Mouse (Mus musculus) heart, embryonic 11.5 days (tissue): ENCODE measurements around the gene Stk11. TPM values are rescaled to one million over a fixed set of nuclear protein-coding genes. Genes with fewer than 3 reads are reported as not detected.
A peak's percentile ranks its signal among the peaks of the same experiment; 100 is the strongest.

Source experiments
- ATAC-seq: fragments of 200-750 bp; cut with Nextera tagmentation; replicated peaks from 2 replicates; pipeline ENCODE4 v1.8.0; 2017; ENCODE audit warnings: moderate library complexity; ENCODE audit not compliant: insufficient number of reproducible peaks, low FRiP score, low TSS enrichment
- H3K27ac ChIP-seq: fragments of 300-500 bp; sonication (generic); 2 replicates; pipeline ENCODE4 v1.5.1; 2014; ENCODE audit warnings: mild to moderate bottlenecking, low read depth, low read length
- H3K27me3 ChIP-seq: fragments of 300-500 bp; sonication (generic); 2 replicates; pipeline ENCODE4 v1.6.1; 2014; ENCODE audit warnings: mild to moderate bottlenecking, low read length, mixed read lengths; ENCODE audit not compliant: control insufficient read depth, insufficient read depth
- H3K36me3 ChIP-seq: fragments of 300-500 bp; sonication (generic); 2 replicates; pipeline ENCODE4 v1.6.1; 2014; ENCODE audit warnings: mild to moderate bottlenecking, low read length, moderate library complexity, mixed read lengths; ENCODE audit not compliant: control insufficient read depth, insufficient read depth
- H3K4me1 ChIP-seq: fragments of 300-500 bp; sonication (generic); 2 replicates; pipeline ENCODE4 v1.6.1; 2014; ENCODE audit warnings: low read length; ENCODE audit not compliant: control insufficient read depth, insufficient read depth
- H3K4me2 ChIP-seq: fragments of 300-500 bp; sonication (generic); 2 replicates; pipeline ENCODE4 v1.6.1; 2014; ENCODE audit warnings: mild to moderate bottlenecking, moderate library complexity
- H3K4me3 ChIP-seq: fragments of 300-500 bp; sonication (generic); 2 replicates; pipeline ENCODE4 v1.5.1; 2014; ENCODE audit warnings: low read depth, low read length
- H3K9ac ChIP-seq: fragments of 300-500 bp; sonication (generic); 2 replicates; pipeline ENCODE4 v1.6.1; 2014; ENCODE audit warnings: mild to moderate bottlenecking, low read depth, low read length, moderate library complexity
- H3K9me3 ChIP-seq: fragments of 300-500 bp; sonication (generic); replicated peaks from 2 replicates; pipeline ENCODE4 v1.6.1; 2016; ENCODE audit warnings: low read length; ENCODE audit not compliant: control insufficient read depth
- WGBS: fragments of 180-500 bp; shearing (Covaris S2); extraction: QIAGEN DNeasy Blood & Tissue Kit; methylation state at CpG from one replicate; pipeline ENCODE4 v1.1.7; 2014; ENCODE audit not compliant: insufficient replicate concordance; 5-methylcytosine and 5-hydroxymethylcytosine counted together
- polyA plus RNA-seq: library from polyadenylated mRNA; unstranded; fragments of >200 nt; fragmentation: Nextera tagmentation; extraction: Ambion mirVana; gene quantifications from 2 replicates; pipeline ENCODE4 v1.2.1, GENCODE M21; 2014

Stk11 gene
- polyA plus RNA-seq, 1 experiment from 2014 or later = 20.0 TPM

GRCm38 (mm10) chr10:80174705-80175104 lies 59.1 kb downstream of the Stk11 start:
- H3K36me3 ChIP-seq = peaks cover 20% of the 10 kb centered on the region
- H3K4me1 ChIP-seq = peaks cover 9% of the 10 kb centered on the region
- no peak for ATAC-seq
- 39% methylated on average over 2 of the region's 2 CpGs for WGBS
- no peaks in the 10 kb centered on the region for H3K27me3 ChIP-seq
- H3K4me2 ChIP-seq = no peak overlapping the region
- H3K9me3 ChIP-seq = no peaks in the 10 kb centered on the region
- no peak overlapping the region for H3K9ac ChIP-seq
- peak overlapping the region; percentile 10; the same call in 1 of the 2 replicates for H3K27ac ChIP-seq
- H3K4me3 ChIP-seq = no peak overlapping the region; the same call in 1 of the 2 replicates

- Histone ChIP-seq H3K27me3 (no peaks in the 10 kb centered on the region), H3K4me3 (no peak overlapping the region), H3K4me1 (peaks cover 19% of the 10 kb centered on the region), H3K4me2 (no peak overlapping the region), H3K36me3 (peaks cover 10% of the 10 kb centered on the region), H3K27ac (no peak overlapping the region), H3K9me3 (no peaks in the 10 kb centered on the region), H3K9ac (no peak overlapping the region)
- ATAC-seq = no peak
- WGBS = 19% methylated on average over 4 of the region's 4 CpGs
Measured at GRCm38 (mm10) chr10:80175536-80176269, 60.1 kb downstream of the Stk11 start.

GRCm38 (mm10) chr10:80176270-80176834 lies 60.7 kb downstream of the Stk11 start:
- H3K27me3 ChIP-seq = no peaks in the 10 kb centered on the region
- no peak overlapping the region for H3K4me2 ChIP-seq
- H3K9ac ChIP-seq = no peak overlapping the region
- WGBS = 83% methylated on average over 5 of the region's 5 CpGs
- H3K27ac ChIP-seq = no peak overlapping the region
- peaks cover 7% of the 10 kb centered on the region for H3K36me3 ChIP-seq
- no peaks in the 10 kb centered on the region for H3K9me3 ChIP-seq
- H3K4me1 ChIP-seq = peaks cover 20% of the 10 kb centered on the region
- ATAC-seq = no peak
- no peak overlapping the region for H3K4me3 ChIP-seq

GRCm38 (mm10) chr10:80177441-80178279 lies 62.1 kb downstream of the Stk11 start:
- Histone ChIP-seq H3K4me3 (no peak overlapping the region), H3K4me2 (no peak overlapping the region), H3K36me3 (no peaks in the 10 kb centered on the region), H3K4me1 (peaks cover 16% of the 10 kb centered on the region), H3K9me3 (no peaks in the 10 kb centered on the region), H3K27me3 (no peaks in the 10 kb centered on the region), H3K27ac (peak overlapping the region; percentile 29; the same call in 1 of the 2 replicates), H3K9ac (peak overlapping the region; percentile 8; the same call in 1 of the 2 replicates)
- 62% methylated on average over 7 of the region's 7 CpGs for WGBS
- ATAC-seq = no peak

- H3K4me1 ChIP-seq = peaks cover 16% of the 10 kb centered on the region
- no peak within 1 kb of the TSS for H3K27ac ChIP-seq
- WGBS = 1% methylated on average over 66 of the region's 106 CpGs
Measured at GRCm38 (mm10) chr10:80179068-80180051, 63.8 kb downstream of the Stk11 start, which contains the start of gene Efna2. Efna2 (plus strand) TSS chr10:80179482.

More at GRCm38 (mm10) chr10:80179068-80180051, 63.8 kb downstream of the Stk11 start, which contains the start of gene Efna2:
- Histone ChIP-seq H3K4me3 (peak within 1 kb of the TSS; percentile 71), H3K9ac (peak within 1 kb of the TSS; percentile 85), H3K27me3 (no peaks in the 10 kb centered on the region), H3K4me2 (peak within 1 kb of the TSS; percentile 78), H3K9me3 (no peaks in the 10 kb centered on the region), H3K36me3 (no peaks in the 10 kb centered on the region)
- ATAC-seq = peak; percentile 31

Other genes starting within 250 kb of the Stk11 start
- gene Prtn3, start 241.3 kb upstream of the Stk11 start, polyA plus RNA-seq = 2.5 and 3.9 TPM in 2 replicates
- gene Plppr3, start 241.2 kb upstream of the Stk11 start, polyA plus RNA-seq = 14.1 and 14.3 TPM in 2 replicates
- gene Elane, start 229.6 kb upstream of the Stk11 start, polyA plus RNA-seq = 0.31 and 0.49 TPM in 2 replicates
- not detected in 2 replicates for gene Cfd, start 224.9 kb upstream of the Stk11 start, polyA plus RNA-seq
- 30.9 and 32.0 TPM in 2 replicates for gene Med16, start 206.9 kb upstream of the Stk11 start, polyA plus RNA-seq
- 8.1 TPM in 1 of 2 replicates, not detected in the other for gene Gm26602, start 204.9 kb upstream of the Stk11 start, polyA plus RNA-seq
- gene Kiss1r, start 198.8 kb upstream of the Stk11 start, polyA plus RNA-seq = 0.15 and 0.31 TPM in 2 replicates
- 87.6 and 89.2 TPM in 2 replicates for gene R3hdm4, start 194.6 kb upstream of the Stk11 start, polyA plus RNA-seq
- 4.3 and 12.7 TPM in 2 replicates for gene Arid3a, start 188.8 kb upstream of the Stk11 start, polyA plus RNA-seq
- gene Wdr18, start 155.7 kb upstream of the Stk11 start, polyA plus RNA-seq = 89.8 and 97.6 TPM in 2 replicates
- gene Grin3b, start 145.1 kb upstream of the Stk11 start, polyA plus RNA-seq = 0.19 and 0.20 TPM in 2 replicates
- 12.8 and 15.6 TPM in 2 replicates for gene Tmem259, start 131.5 kb upstream of the Stk11 start, polyA plus RNA-seq
- gene Cnn2, start 127.2 kb upstream of the Stk11 start, polyA plus RNA-seq = 405 and 420 TPM in 2 replicates
- gene Abca7, start 119.3 kb upstream of the Stk11 start, polyA plus RNA-seq = 2.1 and 2.8 TPM in 2 replicates
- gene Arhgap45, start 99.2 kb upstream of the Stk11 start, polyA plus RNA-seq = 6.2 and 7.5 TPM in 2 replicates
- gene Polr2e, start 76.0 kb upstream of the Stk11 start, polyA plus RNA-seq = 160 and 182 TPM in 2 replicates
- gene Gpx4, start 68.6 kb upstream of the Stk11 start, polyA plus RNA-seq = 711 and 729 TPM in 2 replicates
- gene Sbno2, start 10.2 kb upstream of the Stk11 start, polyA plus RNA-seq = 8.4 and 9.6 TPM in 2 replicates
- gene Atp5d, start 22.8 kb downstream of the Stk11 start, polyA plus RNA-seq = 772 and 785 TPM in 2 replicates
- 2.5 and 2.7 TPM in 2 replicates for gene Cbarp, start 25.0 kb downstream of the Stk11 start, polyA plus RNA-seq
- gene Midn, start 32.5 kb downstream of the Stk11 start, polyA plus RNA-seq = 29.5 and 31.9 TPM in 2 replicates
- 49.1 and 52.7 TPM in 2 replicates for gene Cirbp, start 50.2 kb downstream of the Stk11 start, polyA plus RNA-seq
- gene 1600002K03Rik, start 57.1 kb downstream of the Stk11 start, polyA plus RNA-seq = 9.6 and 12.4 TPM in 2 replicates
- 13.9 and 14.8 TPM in 2 replicates for gene Efna2, start 63.7 kb downstream of the Stk11 start, polyA plus RNA-seq
- 34.6 and 38.2 TPM in 2 replicates for gene Mum1, start 110.6 kb downstream of the Stk11 start, polyA plus RNA-seq
- 499 and 501 TPM in 2 replicates for gene Ndufs7, start 133.3 kb downstream of the Stk11 start, polyA plus RNA-seq
- 57.2 and 59.0 TPM in 2 replicates for gene Gamt, start 145.2 kb downstream of the Stk11 start, polyA plus RNA-seq
- 28.4 and 29.9 TPM in 2 replicates for gene Dazap1, start 145.7 kb downstream of the Stk11 start, polyA plus RNA-seq
- 702 and 828 TPM in 2 replicates for gene Rps15, start 176.7 kb downstream of the Stk11 start, polyA plus RNA-seq
- gene Apc2, start 180.2 kb downstream of the Stk11 start, polyA plus RNA-seq = 0.55 and 0.69 TPM in 2 replicates
- 29.7 and 31.0 TPM in 2 replicates for gene 2310011J03Rik, start 204.7 kb downstream of the Stk11 start, polyA plus RNA-seq
- gene Pcsk4, start 213.7 kb downstream of the Stk11 start, polyA plus RNA-seq = 0.77 and 1.6 TPM in 2 replicates
- 4.9 and 7.3 TPM in 2 replicates for gene Reep6, start 214.2 kb downstream of the Stk11 start, polyA plus RNA-seq
- gene Adamtsl5, start 232.6 kb downstream of the Stk11 start, polyA plus RNA-seq = 2.4 and 3.7 TPM in 2 replicates
- not detected in 2 replicates for gene Plk5, start 240.7 kb downstream of the Stk11 start, polyA plus RNA-seq